Mouse (Mus musculus) embryo, embryonic 9.5 days (tissue): ENCODE results near the gene Gimap5.

Experiments used
- DNase-seq: peaks from one replicate; pipeline ENCODE4 v3.0.0-alpha.2; 2017; ENCODE audit errors: extremely low spot score

The Gimap5 gene

GRCm38 (mm10) chr6:48739780-48740055, 6.3 kb upstream of the Gimap5 start:
- DNase-seq: no peak

- no peak for DNase-seq
These were observed 5.4 kb upstream of the Gimap5 start for GRCm38 (mm10) chr6:48740501-48741169.

- DNase-seq: no peak
These were observed 4.7 kb upstream of the Gimap5 start for GRCm38 (mm10) chr6:48741273-48741672.

GRCm38 (mm10) chr6:48741711-48742206, 4.2 kb upstream of the Gimap5 start:
- no peak for DNase-seq

DNA sequence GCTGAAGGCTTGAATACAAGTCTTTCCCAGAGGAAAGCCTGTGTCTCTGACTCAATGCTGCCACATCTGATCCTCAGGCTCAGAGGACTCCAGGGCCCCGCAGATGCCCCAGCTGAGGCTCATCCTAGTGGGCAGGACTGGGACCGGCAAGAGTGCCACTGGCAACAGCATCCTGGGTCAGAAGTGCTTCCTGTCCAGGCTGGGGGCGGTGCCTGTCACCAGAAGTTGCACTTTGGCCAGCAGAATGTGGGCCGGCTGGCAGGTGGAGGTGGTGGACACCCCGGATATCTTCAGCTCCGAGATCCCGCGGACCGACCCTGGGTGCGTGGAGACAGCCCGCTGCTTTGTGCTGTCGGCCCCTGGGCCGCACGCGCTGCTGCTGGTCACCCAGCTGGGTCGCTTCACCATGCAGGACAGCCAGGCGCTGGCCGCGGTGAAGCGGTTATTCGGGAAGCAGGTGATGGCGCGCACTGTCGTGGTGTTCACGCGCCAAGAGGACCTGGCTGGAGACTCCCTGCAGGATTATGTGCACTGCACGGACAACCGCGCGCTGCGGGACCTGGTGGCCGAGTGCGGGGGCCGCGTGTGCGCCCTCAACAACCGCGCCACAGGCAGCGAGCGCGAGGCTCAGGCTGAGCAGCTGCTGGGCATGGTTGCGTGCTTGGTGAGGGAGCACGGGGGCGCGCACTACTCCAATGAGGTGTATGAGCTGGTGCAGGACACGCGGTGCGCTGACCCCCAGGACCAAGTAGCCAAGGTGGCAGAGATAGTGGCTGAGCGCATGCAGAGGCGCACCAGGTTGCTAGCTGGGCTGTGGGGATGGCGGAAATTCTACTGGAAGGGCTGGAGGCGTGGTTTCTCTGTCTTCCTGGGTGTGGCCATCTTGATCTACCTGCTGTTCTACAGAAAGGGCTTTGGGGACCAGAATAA, 3.3 kb upstream of the Gimap5 start:
- peak; percentile 38 for DNase-seq

- no peak for DNase-seq
These were observed 507 bp upstream of the Gimap5 start for GRCm38 (mm10) chr6:48745490-48745889.

GRCm38 (mm10) chr6:48747091-48747966, 1.3 kb downstream of the Gimap5 start:
- DNase-seq: no peak

- DNase-seq: no peak
These were observed 17.7 kb downstream of the Gimap5 start for GRCm38 (mm10) chr6:48763567-48764270.

GRCm38 (mm10) chr6:48764496-48764895, 18.5 kb downstream of the Gimap5 start:
- no peak for DNase-seq

DNA sequence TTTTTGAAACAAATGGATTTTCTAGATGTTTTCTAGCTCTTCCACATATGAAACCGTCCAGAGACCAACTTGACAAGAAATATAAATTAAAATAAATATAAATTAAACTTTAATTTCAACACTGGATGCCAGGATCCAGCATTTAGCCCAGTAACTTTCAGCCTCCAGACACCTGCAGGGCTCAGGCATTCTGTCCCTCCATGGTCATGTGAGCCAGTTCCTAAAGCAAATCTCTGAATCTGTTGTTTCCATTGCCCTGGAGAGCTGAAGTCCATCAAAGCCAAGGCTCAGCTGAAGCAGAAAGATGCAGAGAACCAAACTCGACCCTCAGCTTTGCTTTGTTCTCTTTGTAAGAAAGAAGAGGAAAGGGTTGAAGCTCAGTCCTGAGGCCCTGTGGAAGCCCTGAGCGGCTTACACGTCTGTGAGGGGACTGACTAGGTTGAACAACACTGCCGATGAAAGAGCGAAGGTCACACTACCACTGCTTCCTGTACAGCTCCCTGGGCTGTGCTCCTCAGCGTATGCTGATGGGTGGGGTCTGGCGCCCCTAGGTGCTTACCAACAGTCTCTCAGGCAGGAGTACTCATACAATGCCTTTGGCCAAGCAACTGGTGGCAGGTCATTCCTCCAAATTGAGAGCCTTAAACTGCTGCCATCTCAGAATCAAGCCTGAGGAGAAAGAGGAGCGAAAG, 22.3 kb downstream of the Gimap5 start:
- DNase-seq: no peak

DNA sequence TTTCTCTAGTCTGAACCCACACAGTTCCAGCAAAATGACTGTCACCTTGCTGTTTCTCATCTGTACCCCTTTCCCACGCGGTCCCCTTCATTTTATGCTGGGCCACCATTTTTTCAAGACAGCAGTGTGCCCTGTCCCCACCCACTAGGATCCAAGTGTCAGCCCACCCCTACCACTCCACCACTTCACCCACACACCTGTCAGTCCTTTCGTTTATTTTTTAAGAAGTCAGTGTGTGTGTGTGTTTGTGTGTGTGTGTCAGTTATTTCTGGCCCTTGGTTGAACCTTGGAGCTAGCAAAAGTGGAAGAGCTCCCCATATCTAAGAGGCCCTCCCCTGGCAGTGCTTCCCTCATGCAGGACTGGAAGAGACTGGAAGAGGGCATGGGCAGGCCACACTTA, 22.9 kb downstream of the Gimap5 start:
- no peak for DNase-seq

- DNase-seq: no peak
These were observed 24.7 kb downstream of the Gimap5 start, which contains the start of gene Gimap3 for GRCm38 (mm10) chr6:48770696-48771095. Gimap3 (minus strand) TSS chr6:48770851.

DNA sequence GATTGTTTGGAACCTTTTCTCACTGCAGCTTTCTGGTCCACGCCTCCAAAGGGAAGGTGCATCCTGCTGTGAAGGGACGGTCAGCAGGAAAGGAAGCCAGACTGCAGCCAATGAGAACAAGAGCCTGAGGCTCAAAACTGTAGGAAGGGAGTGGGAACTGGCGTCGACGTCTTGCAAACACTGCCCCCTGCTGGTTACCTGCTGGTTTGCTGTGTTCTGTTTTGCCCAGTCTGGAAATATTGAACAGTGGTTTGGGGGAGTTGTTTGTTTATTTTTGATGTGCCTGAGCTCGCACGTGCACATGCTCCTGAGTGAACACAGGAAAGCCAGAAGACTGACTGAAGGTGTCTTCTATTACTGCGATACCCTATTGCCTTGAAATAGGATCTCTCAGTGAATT, 26.0 kb downstream of the Gimap5 start:
- peak; percentile 77 for DNase-seq

DNA sequence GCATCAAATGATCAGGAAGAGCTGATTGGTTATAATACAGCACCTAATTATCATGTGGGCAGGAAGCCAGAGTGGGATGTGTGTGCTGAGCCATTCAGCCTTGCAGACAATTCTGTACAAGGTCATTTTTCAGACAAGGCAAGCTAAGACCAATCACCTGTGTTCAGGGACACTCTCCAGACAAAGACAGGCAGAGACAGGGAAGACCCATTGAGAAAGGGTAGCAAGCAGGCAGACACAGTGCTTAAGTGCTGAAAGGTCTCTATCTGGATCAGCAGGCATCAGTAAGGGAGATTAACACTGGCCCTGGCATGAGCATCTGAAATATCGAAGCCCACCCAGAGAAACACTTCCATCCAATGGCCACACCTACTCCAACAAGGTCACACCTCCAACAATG, 38.4 kb downstream of the Gimap5 start:
- no peak for DNase-seq

GRCm38 (mm10) chr6:48785189-48785588, 39.2 kb downstream of the Gimap5 start:
- DNase-seq: no peak

- DNase-seq: no peak
These were observed 39.6 kb downstream of the Gimap5 start for GRCm38 (mm10) chr6:48785601-48786000.

DNA sequence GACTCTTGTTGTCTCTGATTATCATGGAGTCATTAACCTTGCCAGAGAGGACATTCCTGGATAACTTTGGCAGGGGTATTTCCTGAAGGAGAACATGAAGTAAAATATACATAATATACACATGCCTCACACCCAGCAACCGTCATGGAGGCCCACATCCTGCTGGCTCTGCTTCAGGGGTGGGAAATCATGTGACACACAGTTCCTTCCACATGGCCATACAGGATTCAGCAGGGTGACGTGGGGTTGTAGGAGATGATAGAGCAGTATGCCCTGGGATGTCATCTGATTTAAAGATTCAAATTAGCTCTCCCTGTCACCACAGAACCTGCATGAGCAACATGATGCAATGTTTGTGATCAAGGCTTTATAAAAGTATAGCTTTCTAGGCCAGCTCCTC, 41.9 kb downstream of the Gimap5 start:
- no peak for DNase-seq

- no peak for DNase-seq
These were observed 55.9 kb downstream of the Gimap5 start for GRCm38 (mm10) chr6:48801897-48802296.

- DNase-seq: no peak
These were observed 57.5 kb downstream of the Gimap5 start for GRCm38 (mm10) chr6:48803406-48804051.
